Mouse (Mus musculus) MEL (cell line): ENCODE measurements around the gene Rps26. TPM values are rescaled to one million over a fixed set of nuclear protein-coding genes. Genes with fewer than 3 reads are reported as not detected.
"Not testable (repeated sequence)": the region's sequence is repeated elsewhere in the genome, so short reads cannot be mapped to it uniquely, and the experiment has no call there.

Experiments used
- DNase-seq: peaks from one replicate; pipeline ENCODE4 v3.0.0; 2011; ENCODE audit warnings: low read depth, low spot score
- H3K27ac ChIP-seq: 2 replicates; pipeline ENCODE4 v1.5.1; 2012; ENCODE audit warnings: low read depth, mild to moderate bottlenecking, control low read depth, low read length, moderate library complexity; ENCODE audit not compliant: control insufficient read depth
- H3K27me3 ChIP-seq, 2 experiments: fragments of 150-350 bp in 1 of 2; sonication (generic) in 1 of 2; 2 replicates each; pipeline ENCODE4 v1.6.1; 2012; ENCODE audit warnings: low read length in 2 of 2, mild to moderate bottlenecking in 2 of 2, improper control_type of control experiment in 1 of 2, moderate library complexity in 1 of 2; ENCODE audit not compliant: insufficient read depth in 2 of 2, control insufficient read depth in 1 of 2
- H3K36me3 ChIP-seq, 2 experiments: 2 replicates each; pipeline ENCODE4 v1.6.1; 2012 to 2014; ENCODE audit warnings: low read length in 2 of 2, improper control_type of control experiment in 1 of 2, inconsistent platforms in 1 of 2, mild to moderate bottlenecking in 1 of 2; ENCODE audit not compliant: insufficient read depth in 2 of 2, control insufficient read depth in 1 of 2
- H3K4me1 ChIP-seq, 2 experiments: fragments of 150-350 bp in 1 of 2; sonication (generic) in 1 of 2; 2 replicates each; pipeline ENCODE4 v1.6.1; 2012; ENCODE audit warnings: low read length in 2 of 2, improper control_type of control experiment in 1 of 2, mild to moderate bottlenecking in 1 of 2; ENCODE audit not compliant: insufficient read depth in 2 of 2, control insufficient read depth in 1 of 2
- H3K4me3 ChIP-seq, 2 experiments: fragments of 150-350 bp in 1 of 2; sonication (generic) in 1 of 2; 2 replicates each; pipeline ENCODE4 v1.5.1; 2012; ENCODE audit warnings: low read depth in 2 of 2, low read length in 2 of 2, mild to moderate bottlenecking in 2 of 2, moderate library complexity in 2 of 2, control low read depth in 1 of 2, improper control_type of control experiment in 1 of 2; ENCODE audit not compliant: control insufficient read depth in 1 of 2, insufficient read depth in 1 of 2
- H3K79me2 ChIP-seq: 2 replicates; pipeline ENCODE4 v1.6.1; 2012; ENCODE audit warnings: mild to moderate bottlenecking, low read length, moderate library complexity; ENCODE audit not compliant: control insufficient read depth, poor library complexity, insufficient read depth
- H3K9ac ChIP-seq: 2 replicates; pipeline ENCODE4 v1.6.1; 2012; ENCODE audit warnings: low read depth, mild to moderate bottlenecking, control low read depth, low read length, moderate library complexity; ENCODE audit not compliant: control insufficient read depth, poor library complexity, severe bottlenecking
- H3K9me3 ChIP-seq: fragments of 150-350 bp; sonication (generic); replicated peaks from 2 replicates; pipeline ENCODE4 v1.6.1; 2012; ENCODE audit warnings: mild to moderate bottlenecking, low read length, improper control_type of control experiment, moderate library complexity; ENCODE audit not compliant: insufficient read depth
- BHLHE40 ChIP-seq: IDR thresholded peaks from 2 replicates; pipeline ENCODE4 v1.6.1; 2012; ENCODE audit warnings: low read depth, mild to moderate bottlenecking, inconsistent platforms, low read length, improper control_type of control experiment, borderline replicate concordance
- CHD1 ChIP-seq: IDR thresholded peaks from 2 replicates; pipeline ENCODE4 v1.6.1; 2012; ENCODE audit warnings: low read depth, mild to moderate bottlenecking, inconsistent platforms, low read length, improper control_type of control experiment
- CHD2 ChIP-seq: IDR thresholded peaks from 2 replicates; pipeline ENCODE4 v1.6.1; 2011; ENCODE audit warnings: low read length, improper control_type of control experiment
- CTCF ChIP-seq, 3 experiments: IDR thresholded peaks in 2 of 3; conservative IDR thresholded peaks in 1 of 3; 2 replicates each; pipeline ENCODE4 v1.5.1; 2011 to 2012; ENCODE audit warnings: low read length in 3 of 3, low read depth in 2 of 3, mild to moderate bottlenecking in 2 of 3, improper control_type of control experiment in 1 of 3, inconsistent platforms in 1 of 3, mixed read lengths in 1 of 3, moderate library complexity in 1 of 3; ENCODE audit not compliant: control insufficient read depth in 1 of 3, insufficient read depth in 1 of 3, poor library complexity in 1 of 3, severe bottlenecking in 1 of 3
- E2F4 ChIP-seq: IDR thresholded peaks from 2 replicates; pipeline ENCODE4 v1.6.1; 2011; ENCODE audit warnings: low read depth, low read length, improper control_type of control experiment, borderline replicate concordance
- ELF1 ChIP-seq: IDR thresholded peaks from 2 replicates; pipeline ENCODE4 v1.6.1; 2014; ENCODE audit warnings: low read depth, mild to moderate bottlenecking, inconsistent platforms, low read length, improper control_type of control experiment, moderate library complexity
- ETS1 ChIP-seq: IDR thresholded peaks from 2 replicates; pipeline ENCODE4 v1.6.1; 2012; ENCODE audit warnings: low read depth, mild to moderate bottlenecking, inconsistent platforms, low read length, improper control_type of control experiment, moderate library complexity
- GABPA ChIP-seq: IDR thresholded peaks from 2 replicates; pipeline ENCODE4 v1.6.1; 2012; ENCODE audit warnings: low read depth, mild to moderate bottlenecking, inconsistent platforms, low read length, improper control_type of control experiment, moderate library complexity
- GATA1 ChIP-seq: IDR thresholded peaks from 2 replicates; pipeline ENCODE4 v1.6.1; 2011; ENCODE audit warnings: low read depth, low read length, improper control_type of control experiment
- HCFC1 ChIP-seq: IDR thresholded peaks from 2 replicates; pipeline ENCODE4 v1.6.1; 2012; ENCODE audit warnings: low read depth, mild to moderate bottlenecking, inconsistent platforms, low read length, improper control_type of control experiment, moderate library complexity
- JUND ChIP-seq: IDR thresholded peaks from 2 replicates; pipeline ENCODE4 v1.6.1; 2011; ENCODE audit warnings: low read depth, mild to moderate bottlenecking, improper control_type of control experiment, low read length
- MAZ ChIP-seq: IDR thresholded peaks from 2 replicates; pipeline ENCODE4 v1.6.1; 2012; ENCODE audit warnings: low read depth, mild to moderate bottlenecking, inconsistent platforms, low read length, improper control_type of control experiment
- MXI1 ChIP-seq: IDR thresholded peaks from 2 replicates; pipeline ENCODE4 v1.6.1; 2011; ENCODE audit warnings: mild to moderate bottlenecking, low read depth, low read length, improper control_type of control experiment
- MYB ChIP-seq: IDR thresholded peaks from 2 replicates; pipeline ENCODE4 v1.6.1; 2011; ENCODE audit warnings: mild to moderate bottlenecking, low read depth, low read length, improper control_type of control experiment
- MYC ChIP-seq: IDR thresholded peaks from 2 replicates; pipeline ENCODE4 v1.6.1; 2011; ENCODE audit warnings: low read depth, mild to moderate bottlenecking, low read length, improper control_type of control experiment, moderate library complexity
- NELFE ChIP-seq: IDR thresholded peaks from 2 replicates; pipeline ENCODE4 v1.6.1; 2011; ENCODE audit warnings: low read depth, low read length, improper control_type of control experiment
- NRF1 ChIP-seq: IDR thresholded peaks from 2 replicates; pipeline ENCODE4 v1.6.1; 2014; ENCODE audit warnings: low read depth, mild to moderate bottlenecking, inconsistent platforms, low read length, improper control_type of control experiment, moderate library complexity; ENCODE audit not compliant: poor library complexity, insufficient read depth, severe bottlenecking
- POLR2A ChIP-seq, 2 experiments: IDR thresholded peaks; 2 replicates each; pipeline ENCODE4 v1.6.1; 2011 to 2012; ENCODE audit warnings: low read length in 2 of 2, mild to moderate bottlenecking in 2 of 2, control low read depth in 1 of 2, improper control_type of control experiment in 1 of 2, low read depth in 1 of 2, moderate library complexity in 1 of 2; ENCODE audit not compliant: control insufficient read depth in 1 of 2, insufficient read depth in 1 of 2, poor library complexity in 1 of 2
- POLR2AphosphoS2 ChIP-seq: IDR thresholded peaks from 2 replicates; pipeline ENCODE4 v1.6.1; 2011; ENCODE audit warnings: low read length, improper control_type of control experiment
- RAD21 ChIP-seq: IDR thresholded peaks from 2 replicates; pipeline ENCODE4 v1.6.1; 2011; ENCODE audit warnings: mild to moderate bottlenecking, low read depth, low read length, improper control_type of control experiment
- RCOR1 ChIP-seq: IDR thresholded peaks from 2 replicates; pipeline ENCODE4 v1.6.1; 2012; ENCODE audit warnings: low read depth, mild to moderate bottlenecking, inconsistent platforms, low read length, improper control_type of control experiment
- SIN3A ChIP-seq: IDR thresholded peaks from 2 replicates; pipeline ENCODE4 v1.6.1; 2012; ENCODE audit warnings: low read length, improper control_type of control experiment, inconsistent platforms
- SMC3 ChIP-seq: IDR thresholded peaks from 2 replicates; pipeline ENCODE4 v1.6.1; 2011; ENCODE audit warnings: low read depth, low read length, improper control_type of control experiment
- TAL1 ChIP-seq: IDR thresholded peaks from 2 replicates; pipeline ENCODE4 v1.6.1; 2012; ENCODE audit warnings: mild to moderate bottlenecking, inconsistent platforms, low read length, moderate library complexity, mixed read lengths
- TBP ChIP-seq: IDR thresholded peaks from 2 replicates; pipeline ENCODE4 v1.8.0; 2011; ENCODE audit warnings: low read depth, low read length, improper control_type of control experiment
- TCF12 ChIP-seq: IDR thresholded peaks from 2 replicates; pipeline ENCODE4 v1.6.1; 2014; ENCODE audit warnings: low read depth, mild to moderate bottlenecking, inconsistent platforms, low read length, improper control_type of control experiment, moderate library complexity
- USF1 ChIP-seq: IDR thresholded peaks from 2 replicates; pipeline ENCODE4 v1.6.1; 2014; ENCODE audit warnings: low read depth, mild to moderate bottlenecking, inconsistent platforms, low read length, improper control_type of control experiment, moderate library complexity
- ZC3H11A ChIP-seq: IDR thresholded peaks from 2 replicates; pipeline ENCODE4 v1.6.1; 2012; ENCODE audit warnings: low read depth, mild to moderate bottlenecking, inconsistent platforms, low read length, improper control_type of control experiment
- ZKSCAN1 ChIP-seq: IDR thresholded peaks from 2 replicates; pipeline ENCODE4 v1.6.1; 2012; ENCODE audit warnings: low read depth, mild to moderate bottlenecking, inconsistent platforms, low read length, improper control_type of control experiment, moderate library complexity
- ZMIZ1 ChIP-seq: IDR thresholded peaks from 2 replicates; pipeline ENCODE4 v1.6.1; 2012; ENCODE audit warnings: low read depth, mild to moderate bottlenecking, inconsistent platforms, low read length, improper control_type of control experiment, moderate library complexity
- ZNF384 ChIP-seq: IDR thresholded peaks from 2 replicates; pipeline ENCODE4 v1.6.1; 2012; ENCODE audit warnings: low read depth, mild to moderate bottlenecking, inconsistent platforms, low read length, improper control_type of control experiment
- polyA plus RNA-seq, 2 experiments: library from polyadenylated mRNA; stranded (reverse) in 1 of 2; unstranded in 1 of 2; fragments of >175 nt in 1 of 2; fragments of >200 nt in 1 of 2; gene quantifications; 2 replicates each; pipeline versions ENCODE4 v1.2.1 to v1.2.4; 2012; ENCODE audit warnings: low replicate concordance in 2 of 2, low read depth in 1 of 2; ENCODE audit not compliant: insufficient read length in 2 of 2, insufficient read depth in 1 of 2, missing spikeins in 1 of 2
- total RNA-seq: library from RNA; depleted of rRNA; stranded (reverse); fragments of 300-350 nt; gene quantifications from 2 replicates; pipeline ENCODE4 v1.2.3, GENCODE M21; 2012

The Rps26 gene
- total and polyA plus RNA-seq, 3 experiments = 2,523 to 2,530 TPM; not detected in 1

DNA sequence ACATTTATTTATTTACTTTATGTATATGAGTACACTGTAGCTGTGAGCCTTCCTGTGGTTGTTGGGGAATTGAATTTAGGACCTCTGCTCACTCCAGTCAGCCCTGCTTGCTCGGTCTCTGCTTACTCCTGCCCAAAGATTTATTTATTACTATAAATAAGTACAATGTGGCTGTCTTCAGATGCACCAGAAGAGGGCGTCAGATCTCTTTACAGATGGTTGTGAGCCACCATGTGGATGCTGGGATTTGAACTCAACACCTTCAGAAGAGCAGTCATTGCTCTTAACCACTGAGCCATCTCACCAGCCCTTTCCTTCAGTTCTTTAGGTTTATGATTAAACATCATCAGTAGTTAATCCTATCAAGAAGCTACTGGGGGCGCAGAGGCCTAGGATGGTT is 11.6 kb downstream of the Rps26 start (continued):
- TF ChIP-seq ZNF384 (0 out of 2 replicates have a peak, but pooled peaks have one; percentile 33), SMC3 (peak; percentile 42), SIN3A (0 out of 2 replicates have a peak, but pooled peaks have one; percentile 13), GABPA (no peak), GATA1 (no peak), ZC3H11A (peak; percentile 39; the same call in 1 of the 2 replicates)

GRCm38 (mm10) chr10:128613820-128614219 is 12.7 kb downstream of the Rps26 start:
- not testable (repeated sequence) for H3K27ac ChIP-seq, H3K79me2 ChIP-seq, H3K27me3 ChIP-seq, H3K9ac ChIP-seq, H3K9me3 ChIP-seq
- H3K4me1 ChIP-seq = peaks cover 5 to 16% of the 10 kb centered on the region in 2 experiments; a peak in 3 of 4 replicates
- peaks cover 0 to 14% of the 10 kb centered on the region in 2 experiments; a peak in 2 of 4 replicates for H3K36me3 ChIP-seq
- peak overlapping the region in 1 of 2 experiments; percentile 0; a peak in 2 of 4 replicates for H3K4me3 ChIP-seq
- DNase-seq = peak; percentile 35
- TF ChIP-seq ETS1 = 0 out of 2 replicates have a peak, but pooled peaks have one; percentile 14
- peak; percentile 92 for TF ChIP-seq JUND
- TF ChIP-seq, all 39 proteins: peak for 2; not testable (repeated sequence) for 37

DNA sequence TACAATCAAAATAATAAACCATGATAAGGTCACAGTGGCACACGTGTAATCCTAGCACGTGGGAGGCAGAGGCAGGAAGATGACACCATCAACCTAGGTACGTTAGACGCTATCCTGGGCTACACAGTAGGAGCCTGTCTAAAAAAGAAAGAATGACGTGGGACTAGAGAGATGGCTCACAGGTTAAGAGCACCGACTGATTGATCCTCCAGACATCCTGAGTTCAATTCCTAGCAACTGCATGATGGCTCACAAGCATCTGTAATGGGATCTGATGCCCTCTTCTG is 13.4 kb downstream of the Rps26 start:
- H3K27ac ChIP-seq = no peak overlapping the region
- peak overlapping the region; percentile 41 to 56 for H3K4me3 ChIP-seq
- peak overlapping the region; percentile 49 for H3K9ac ChIP-seq
- TF ChIP-seq CHD1 (no peak), CTCF (IDR thresholded peaks at IDR 0.05 in 2 of 3, conservative IDR thresholded peaks at IDR 0.05 in 1 of 3; ENCODE audit: control insufficient read depth in 1 of 3, insufficient read depth in 1 of 3, low read depth in 2 of 3, low read length in 3 of 3, poor library complexity in 1 of 3, severe bottlenecking in 1 of 3) (peak in 1 of 3 experiments; percentile 30; a peak in 1 of 6 replicates), POLR2AphosphoS2 (no peak), SIN3A (no peak), JUND (no peak), MXI1 (peak; percentile 65; the same call in 1 of the 2 replicates), E2F4 (no peak), CHD2 (no peak), RAD21 (no peak), NRF1 (no peak), RCOR1 (no peak), MAZ (no peak), TCF12 (no peak), SMC3 (no peak), HCFC1 (no peak), MYC (peak; percentile 75), BHLHE40 (no peak), TAL1 (no peak), USF1 (no peak), MYB (no peak), ELF1 (no peak), TBP (peak; percentile 60; the same call in 1 of the 2 replicates), POLR2A (IDR thresholded peaks at IDR 0.05; ENCODE audit: control insufficient read depth in 1 of 2, insufficient read depth in 1 of 2, low read depth in 1 of 2, low read length in 2 of 2, poor library complexity in 1 of 2) (no peak), NELFE (no peak), ZMIZ1 (no peak), ZKSCAN1 (no peak), ZC3H11A (no peak)

More for the DNA sequence above, 13.4 kb downstream of the Rps26 start:
- no peaks in the 10 kb centered on the region for H3K9me3 ChIP-seq
- peaks cover 0 to 14% of the 10 kb centered on the region in 2 experiments; a peak in 2 of 4 replicates for H3K36me3 ChIP-seq
- peaks cover 5 to 16% of the 10 kb centered on the region in 2 experiments; a peak in 3 of 4 replicates for H3K4me1 ChIP-seq
- H3K27me3 ChIP-seq = no peaks in the 10 kb centered on the region
- DNase-seq = peak; percentile 60
- H3K79me2 ChIP-seq = no peaks in the 10 kb centered on the region
